Mouse (Mus musculus): ENCODE results near the gene Oma1.

Oma1 gene

GRCm38 (mm10) chr4:103357457-103357856, 43.8 kb downstream of the Oma1 start:
- no peak for DNase-seq (ENCODE audit: low spot score)

- DNase-seq (ENCODE audit: low spot score), result no peak
Measured at GRCm38 (mm10) chr4:103358941-103359448, 45.4 kb downstream of the Oma1 start.

GRCm38 (mm10) chr4:103382171-103382570, 68.6 kb downstream of the Oma1 start:
- no peak for DNase-seq (ENCODE audit: low spot score)

- DNase-seq (ENCODE audit: low spot score), result no peak
Measured at GRCm38 (mm10) chr4:103385031-103385430, 71.4 kb downstream of the Oma1 start.

- no peak for DNase-seq (ENCODE audit: low spot score)
Measured at GRCm38 (mm10) chr4:103385835-103386787, 72.5 kb downstream of the Oma1 start.

GRCm38 (mm10) chr4:103387292-103387691, 73.7 kb downstream of the Oma1 start:
- no peak for DNase-seq (ENCODE audit: low spot score)

GRCm38 (mm10) chr4:103388530-103389178, 75.0 kb downstream of the Oma1 start:
- no peak for DNase-seq (ENCODE audit: low spot score)

GRCm38 (mm10) chr4:103389583-103389982, 76.0 kb downstream of the Oma1 start:
- DNase-seq (ENCODE audit: low spot score), result no peak

GRCm38 (mm10) chr4:103390499-103390898, 76.9 kb downstream of the Oma1 start:
- no peak for DNase-seq (ENCODE audit: low spot score)

- DNase-seq (ENCODE audit: low spot score), result no peak
Measured at GRCm38 (mm10) chr4:103395066-103395465, 81.5 kb downstream of the Oma1 start.

GRCm38 (mm10) chr4:103395905-103396304, 82.3 kb downstream of the Oma1 start:
- no peak for DNase-seq (ENCODE audit: low spot score)

- no peak for DNase-seq (ENCODE audit: low spot score)
Measured at GRCm38 (mm10) chr4:103396876-103397275, 83.3 kb downstream of the Oma1 start.

GRCm38 (mm10) chr4:103402581-103402980, 89.0 kb downstream of the Oma1 start:
- DNase-seq (ENCODE audit: low spot score), result no peak

GRCm38 (mm10) chr4:103405321-103405720, 91.7 kb downstream of the Oma1 start:
- DNase-seq (ENCODE audit: low spot score), result no peak

GRCm38 (mm10) chr4:103410217-103410799, 96.7 kb downstream of the Oma1 start:
- no peak for DNase-seq (ENCODE audit: low spot score)

All from ovary, postnatal 14 days (tissue).